Mouse (Mus musculus): ENCODE data around the gene Htr2b. TPM values are rescaled to one million over a fixed set of nuclear protein-coding genes. Genes with fewer than 3 reads are reported as not detected.

The Htr2b gene
- total RNA-seq (2014; rRNA removed): not detected in 2 replicates
- 0.20 and 0.43 TPM in 2 replicates for polyA plus RNA-seq (2015; fragmentation: Nextera tagmentation; extraction: Ambion mirVana)

- Histone ChIP-seq H3K4me3 (ENCODE audit: low read depth, low read length) (no peak within 1 kb of the TSS), H3K4me2 (ENCODE audit: low read depth, low read length, poor library complexity, severe bottlenecking) (no peak within 1 kb of the TSS), H3K27me3 (ENCODE audit: insufficient read depth, low read length) (no peaks in the 10 kb centered on the region), H3K36me3 (ENCODE audit: insufficient read depth, low read length) (peaks cover 11% of the 10 kb centered on the region; the same call in 1 of the 2 replicates), H3K4me1 (ENCODE audit: insufficient read depth, low read length) (no peaks in the 10 kb centered on the region), H3K27ac (ENCODE audit: low read depth, low read length) (no peak within 1 kb of the TSS), H3K9ac (replicated peaks; ENCODE audit: low read length, poor library complexity, severe bottlenecking) (no peak within 1 kb of the TSS), H3K9me3 (ENCODE audit: low read length) (no peaks in the 10 kb centered on the region)
- no peak for TF ChIP-seq CTCF (IDR thresholded peaks at IDR 0.05)
- no peak for DNase-seq (ENCODE audit: low spot score)
- 51% methylated on average over 6 of the region's 6 CpGs for WGBS
- ATAC-seq (ENCODE audit: low FRiP score): no peak
Observed at GRCm38 (mm10) chr1:86111779-86112178, at the start of gene Htr2b. Gene Htr2b, minus strand, starts transcription at chr1:86111970.

GRCm38 (mm10) chr1:86161061-86161460 is 49.3 kb upstream of the Htr2b start:
- WGBS: 96% methylated on average over 5 of the region's 5 CpGs
- no peak overlapping the region for H3K4me3 ChIP-seq (ENCODE audit: low read depth, low read length)
- no peak for ATAC-seq (ENCODE audit: low FRiP score)
- DNase-seq (ENCODE audit: low spot score): no peak
- H3K9ac ChIP-seq (replicated peaks; ENCODE audit: low read length, poor library complexity, severe bottlenecking): no peak overlapping the region
- H3K4me2 ChIP-seq (ENCODE audit: low read depth, low read length, poor library complexity, severe bottlenecking): no peak overlapping the region
- H3K4me1 ChIP-seq (ENCODE audit: insufficient read depth, low read length): no peaks in the 10 kb centered on the region
- no peaks in the 10 kb centered on the region for H3K9me3 ChIP-seq (ENCODE audit: low read length)
- no peaks in the 10 kb centered on the region for H3K27me3 ChIP-seq (ENCODE audit: insufficient read depth, low read length)
- H3K36me3 ChIP-seq (ENCODE audit: insufficient read depth, low read length): peaks cover 55% of the 10 kb centered on the region
- no peak overlapping the region for H3K27ac ChIP-seq (ENCODE audit: low read depth, low read length)
- no peak for TF ChIP-seq CTCF (IDR thresholded peaks at IDR 0.05)

GRCm38 (mm10) chr1:86160479-86160878 is 48.7 kb upstream of the Htr2b start:
- H3K36me3 ChIP-seq (ENCODE audit: insufficient read depth, low read length): peaks cover 52% of the 10 kb centered on the region
- no peak for ATAC-seq (ENCODE audit: low FRiP score)

GRCm38 (mm10) chr1:86160059-86160458 is 48.3 kb upstream of the Htr2b start:
- H3K9me3 ChIP-seq (ENCODE audit: low read length): no peaks in the 10 kb centered on the region
- DNase-seq (ENCODE audit: low spot score) (no peak), ATAC-seq (ENCODE audit: low FRiP score) (no peak)
- no peak overlapping the region for H3K4me3 ChIP-seq (ENCODE audit: low read depth, low read length)
- H3K36me3 ChIP-seq (ENCODE audit: insufficient read depth, low read length): peaks cover 48% of the 10 kb centered on the region
- H3K27me3 ChIP-seq (ENCODE audit: insufficient read depth, low read length): no peaks in the 10 kb centered on the region
- H3K9ac ChIP-seq (replicated peaks; ENCODE audit: low read length, poor library complexity, severe bottlenecking): no peak overlapping the region
- H3K4me2 ChIP-seq (ENCODE audit: low read depth, low read length, poor library complexity, severe bottlenecking): no peak overlapping the region
- peaks cover 9% of the 10 kb centered on the region; the same call in 1 of the 2 replicates for H3K4me1 ChIP-seq (ENCODE audit: insufficient read depth, low read length)
- 94% methylated on average over 6 of the region's 6 CpGs for WGBS
- TF ChIP-seq CTCF (IDR thresholded peaks at IDR 0.05): no peak
- no peak overlapping the region for H3K27ac ChIP-seq (ENCODE audit: low read depth, low read length)

More at GRCm38 (mm10) chr1:86160479-86160878, 48.7 kb upstream of the Htr2b start:
- WGBS: 95% methylated on average over 5 of the region's 5 CpGs
- no peak for TF ChIP-seq CTCF (IDR thresholded peaks at IDR 0.05)
- H3K27me3 ChIP-seq (ENCODE audit: insufficient read depth, low read length): no peaks in the 10 kb centered on the region
- DNase-seq (ENCODE audit: low spot score): no peak
- H3K27ac ChIP-seq (ENCODE audit: low read depth, low read length): no peak overlapping the region
- H3K4me1 ChIP-seq (ENCODE audit: insufficient read depth, low read length): peaks cover 5% of the 10 kb centered on the region; the same call in 1 of the 2 replicates
- H3K4me3 ChIP-seq (ENCODE audit: low read depth, low read length): no peak overlapping the region
- H3K9ac ChIP-seq (replicated peaks; ENCODE audit: low read length, poor library complexity, severe bottlenecking): no peak overlapping the region
- H3K4me2 ChIP-seq (ENCODE audit: low read depth, low read length, poor library complexity, severe bottlenecking): no peak overlapping the region
- H3K9me3 ChIP-seq (ENCODE audit: low read length): no peaks in the 10 kb centered on the region

GRCm38 (mm10) chr1:86156595-86156994 is 44.8 kb upstream of the Htr2b start:
- Histone ChIP-seq H3K4me2 (ENCODE audit: low read depth, low read length, poor library complexity, severe bottlenecking) (no peak overlapping the region), H3K4me1 (ENCODE audit: insufficient read depth, low read length) (peaks cover 12% of the 10 kb centered on the region), H3K9ac (replicated peaks; ENCODE audit: low read length, poor library complexity, severe bottlenecking) (no peak overlapping the region), H3K27me3 (ENCODE audit: insufficient read depth, low read length) (no peaks in the 10 kb centered on the region), H3K36me3 (ENCODE audit: insufficient read depth, low read length) (peaks cover 26% of the 10 kb centered on the region), H3K27ac (ENCODE audit: low read depth, low read length) (no peak overlapping the region), H3K4me3 (ENCODE audit: low read depth, low read length) (no peak overlapping the region), H3K9me3 (ENCODE audit: low read length) (no peaks in the 10 kb centered on the region)
- no peak for DNase-seq (ENCODE audit: low spot score)
- TF ChIP-seq CTCF (IDR thresholded peaks at IDR 0.05): no peak
- 82% methylated on average over 6 of the region's 6 CpGs for WGBS
- no peak for ATAC-seq (ENCODE audit: low FRiP score)

GRCm38 (mm10) chr1:86156075-86156474 is 44.3 kb upstream of the Htr2b start:
- peaks cover 12% of the 10 kb centered on the region for H3K4me1 ChIP-seq (ENCODE audit: insufficient read depth, low read length)
- no peaks in the 10 kb centered on the region for H3K9me3 ChIP-seq (ENCODE audit: low read length)
- no peak overlapping the region for H3K27ac ChIP-seq (ENCODE audit: low read depth, low read length)
- H3K9ac ChIP-seq (replicated peaks; ENCODE audit: low read length, poor library complexity, severe bottlenecking): no peak overlapping the region
- no peak overlapping the region for H3K4me2 ChIP-seq (ENCODE audit: low read depth, low read length, poor library complexity, severe bottlenecking)
- no peak overlapping the region for H3K4me3 ChIP-seq (ENCODE audit: low read depth, low read length)
- no peak for TF ChIP-seq CTCF (IDR thresholded peaks at IDR 0.05)
- no peak for ATAC-seq (ENCODE audit: low FRiP score)
- no peak for DNase-seq (ENCODE audit: low spot score)
- WGBS: 83% methylated on average over 3 of the region's 3 CpGs
- H3K27me3 ChIP-seq (ENCODE audit: insufficient read depth, low read length): no peaks in the 10 kb centered on the region
- peaks cover 22% of the 10 kb centered on the region for H3K36me3 ChIP-seq (ENCODE audit: insufficient read depth, low read length)
